Mouse (Mus musculus): ENCODE results near the gene Nectin2. TPM values are rescaled to one million over a fixed set of nuclear protein-coding genes. Genes with fewer than 3 reads are reported as not detected.

The Nectin2 gene
- polyA plus RNA-seq, 1 experiment from 2014 or later = 52.5 TPM

DNA sequence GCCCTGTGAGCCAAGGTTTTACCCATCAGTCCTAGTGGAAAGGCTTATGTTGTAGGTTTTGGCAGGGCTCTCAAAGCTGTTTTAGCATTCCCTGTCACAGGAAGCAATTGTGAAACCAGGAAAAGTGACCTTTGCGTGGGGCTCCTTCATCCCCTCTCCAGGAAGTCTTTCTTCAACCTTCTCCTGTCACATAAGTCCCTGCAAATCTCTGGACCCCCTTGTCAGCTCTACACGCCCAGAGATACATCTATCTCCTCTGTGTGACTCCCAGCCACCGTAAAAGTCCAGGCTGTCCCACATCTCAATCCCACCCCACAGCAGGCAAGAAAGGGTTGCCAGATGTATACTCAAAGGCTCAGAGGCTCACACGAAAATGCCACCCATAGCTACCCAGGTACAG is 21.4 kb upstream of the Nectin2 start:
- no peak overlapping the region for H3K4me2 ChIP-seq (replicated peaks; ENCODE audit: low read depth, low read length)
- H3K4me1 ChIP-seq (replicated peaks; ENCODE audit: control insufficient read depth, insufficient read depth, low read length) = peaks cover 6% of the 10 kb centered on the region
- DNase-seq (ENCODE audit: low spot score) (no peak), ATAC-seq (ENCODE audit: low FRiP score) (no peak)
- no peak overlapping the region for H3K27ac ChIP-seq (ENCODE audit: low read depth, low read length)
- no peak overlapping the region for H3K4me3 ChIP-seq (ENCODE audit: low read depth, low read length)
- no peaks in the 10 kb centered on the region for H3K9me3 ChIP-seq (ENCODE audit: control insufficient read depth, low read length)
- H3K9ac ChIP-seq (ENCODE audit: low read depth, low read length) = no peak overlapping the region
- 56% methylated on average over 4 of the region's 4 CpGs for WGBS
- no peaks in the 10 kb centered on the region for H3K36me3 ChIP-seq (ENCODE audit: control insufficient read depth, insufficient read depth, low read length)
- peaks cover 18% of the 10 kb centered on the region for H3K27me3 ChIP-seq (ENCODE audit: control insufficient read depth, insufficient read depth, low read length)

DNA sequence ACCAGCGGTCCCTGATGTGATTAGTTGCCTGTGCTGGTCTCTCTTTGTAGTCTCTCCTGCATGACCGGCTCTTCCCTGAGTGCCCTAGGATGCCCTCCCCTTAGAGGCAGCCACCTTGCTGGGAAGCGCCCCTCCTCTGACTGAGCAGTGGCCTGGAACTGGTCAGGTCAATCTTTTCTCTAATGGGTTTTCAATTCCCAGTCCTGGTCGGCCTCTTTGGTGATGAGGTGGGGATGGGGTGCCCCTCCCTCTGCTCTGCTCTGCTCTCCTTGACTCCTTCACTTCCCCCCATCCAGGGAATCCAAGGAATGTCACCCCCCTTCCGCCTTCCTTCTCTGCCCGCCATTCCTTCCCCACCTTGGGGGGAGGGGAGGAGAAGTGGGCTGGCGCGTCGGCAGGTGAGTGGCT is 20.7 kb upstream of the Nectin2 start, which contains the start of gene Bcam:
Gene Bcam (minus strand): TSS at position 33 of the 408 bp plus-strand sequence.
- DNase-seq (ENCODE audit: low spot score) (peak; percentile 53), ATAC-seq (ENCODE audit: low FRiP score) (peak; percentile 57)
- Histone ChIP-seq H3K4me2 (replicated peaks; ENCODE audit: low read depth, low read length) (peak within 1 kb of the TSS; percentile 72), H3K4me3 (ENCODE audit: low read depth, low read length) (peak within 1 kb of the TSS; percentile 32), H3K27ac (ENCODE audit: low read depth, low read length) (0 out of 2 replicates have a peak within 1 kb of the TSS, but pooled peaks have one; percentile 30), H3K27me3 (ENCODE audit: control insufficient read depth, insufficient read depth, low read length) (peaks cover 18% of the 10 kb centered on the region), H3K36me3 (ENCODE audit: control insufficient read depth, insufficient read depth, low read length) (no peaks in the 10 kb centered on the region), H3K9me3 (ENCODE audit: control insufficient read depth, low read length) (no peaks in the 10 kb centered on the region), H3K4me1 (replicated peaks; ENCODE audit: control insufficient read depth, insufficient read depth, low read length) (peaks cover 6% of the 10 kb centered on the region), H3K9ac (ENCODE audit: low read depth, low read length) (peak within 1 kb of the TSS; percentile 57)
- WGBS = 4% methylated on average over 8 of the region's 9 CpGs

DNA sequence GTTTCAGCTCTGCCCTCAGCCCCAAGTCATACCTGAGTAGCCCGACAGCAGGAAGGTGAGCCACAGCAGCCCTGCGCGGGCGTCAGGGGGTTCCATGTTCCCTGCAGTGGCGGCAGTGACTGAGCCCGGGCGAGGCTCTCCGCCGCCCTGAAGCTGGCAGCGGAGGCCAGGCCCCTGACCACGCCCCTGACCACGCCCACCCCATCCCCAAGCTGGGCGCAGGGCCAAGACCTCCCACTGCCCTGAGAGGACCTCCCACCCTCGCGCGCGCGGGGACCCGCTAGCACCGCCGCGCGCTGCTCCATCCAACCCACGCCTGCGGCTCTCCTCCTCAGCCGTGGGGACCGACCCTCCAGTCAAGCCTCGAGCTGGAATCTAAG is 20.1 kb upstream of the Nectin2 start:
- H3K4me1 ChIP-seq (replicated peaks; ENCODE audit: control insufficient read depth, insufficient read depth, low read length) = peaks cover 6% of the 10 kb centered on the region
- peak overlapping the region; percentile 57 for H3K9ac ChIP-seq (ENCODE audit: low read depth, low read length)
- ATAC-seq (ENCODE audit: low FRiP score) = peak; percentile 86
- 0% methylated on average over 22 of the region's 28 CpGs for WGBS
- H3K36me3 ChIP-seq (ENCODE audit: control insufficient read depth, insufficient read depth, low read length) = no peaks in the 10 kb centered on the region
- H3K4me3 ChIP-seq (ENCODE audit: low read depth, low read length) = peak overlapping the region; percentile 32
- no peaks in the 10 kb centered on the region for H3K9me3 ChIP-seq (ENCODE audit: control insufficient read depth, low read length)
- DNase-seq (ENCODE audit: low spot score) = peak; percentile 87
- peak overlapping the region; percentile 72 for H3K4me2 ChIP-seq (replicated peaks; ENCODE audit: low read depth, low read length)
- H3K27me3 ChIP-seq (ENCODE audit: control insufficient read depth, insufficient read depth, low read length) = peaks cover 18% of the 10 kb centered on the region
- 0 out of 2 replicates have a peak overlapping the region, but pooled peaks have one; percentile 30 for H3K27ac ChIP-seq (ENCODE audit: low read depth, low read length)

DNA sequence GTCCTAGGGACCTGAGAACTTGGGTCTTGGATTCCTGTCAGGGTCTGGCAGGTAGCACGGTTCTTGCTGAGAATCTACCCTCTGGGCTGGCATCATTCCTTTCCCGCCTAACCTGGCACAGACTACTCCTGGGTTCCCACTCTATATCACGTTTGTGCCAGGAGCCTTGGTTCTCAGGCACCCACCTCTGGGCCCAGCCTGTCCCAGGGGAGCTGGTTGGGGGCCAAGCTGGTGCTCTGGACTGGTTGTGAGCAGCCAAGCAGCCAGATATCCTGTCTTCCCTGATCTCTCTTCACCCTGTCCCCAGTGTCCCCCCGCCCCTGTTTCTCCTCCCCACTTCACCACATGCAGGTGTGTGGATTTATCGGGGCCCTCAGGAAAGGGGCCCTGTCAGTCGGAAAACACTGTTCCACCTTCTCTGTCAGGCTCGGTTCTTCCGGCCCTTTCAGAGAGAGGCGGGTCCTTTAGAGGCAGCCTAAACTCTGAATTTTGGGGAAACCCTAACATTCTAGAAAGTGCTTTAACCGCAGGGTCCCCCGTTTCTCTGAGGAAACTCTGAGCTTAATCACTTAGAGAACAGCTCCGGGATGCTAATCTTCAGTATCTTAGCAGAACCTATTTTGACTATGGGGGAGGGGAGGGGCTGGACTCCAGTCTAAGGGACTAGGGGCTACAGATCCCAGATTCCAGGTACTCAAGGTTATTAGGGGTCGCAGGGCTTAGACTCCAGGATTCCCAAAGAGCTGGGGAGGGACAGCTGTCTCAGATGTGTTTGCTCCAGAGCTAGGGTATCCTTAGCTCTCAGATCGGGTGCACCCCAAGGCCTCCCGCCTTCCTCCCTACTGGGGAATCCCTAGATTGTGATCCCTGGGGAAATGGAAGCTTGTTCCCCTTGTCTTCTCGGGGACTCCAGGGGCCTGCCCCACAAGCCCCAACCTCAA is 19.4 kb upstream of the Nectin2 start:
- peak overlapping the region; percentile 32 for H3K4me3 ChIP-seq (ENCODE audit: low read depth, low read length)
- peaks cover 6% of the 10 kb centered on the region for H3K4me1 ChIP-seq (replicated peaks; ENCODE audit: control insufficient read depth, insufficient read depth, low read length)
- H3K27me3 ChIP-seq (ENCODE audit: control insufficient read depth, insufficient read depth, low read length) = peaks cover 18% of the 10 kb centered on the region
- peak overlapping the region; percentile 57 for H3K9ac ChIP-seq (ENCODE audit: low read depth, low read length)
- WGBS = 7% methylated on average over 16 of the region's 16 CpGs
- DNase-seq (ENCODE audit: low spot score) (no peak), ATAC-seq (ENCODE audit: low FRiP score) (0 out of 2 replicates have a peak, but pooled peaks have one; percentile 10)
- no peak overlapping the region for H3K27ac ChIP-seq (ENCODE audit: low read depth, low read length)
- no peaks in the 10 kb centered on the region for H3K9me3 ChIP-seq (ENCODE audit: control insufficient read depth, low read length)
- peak overlapping the region; percentile 72 for H3K4me2 ChIP-seq (replicated peaks; ENCODE audit: low read depth, low read length)
- H3K36me3 ChIP-seq (ENCODE audit: control insufficient read depth, insufficient read depth, low read length) = no peaks in the 10 kb centered on the region

DNA sequence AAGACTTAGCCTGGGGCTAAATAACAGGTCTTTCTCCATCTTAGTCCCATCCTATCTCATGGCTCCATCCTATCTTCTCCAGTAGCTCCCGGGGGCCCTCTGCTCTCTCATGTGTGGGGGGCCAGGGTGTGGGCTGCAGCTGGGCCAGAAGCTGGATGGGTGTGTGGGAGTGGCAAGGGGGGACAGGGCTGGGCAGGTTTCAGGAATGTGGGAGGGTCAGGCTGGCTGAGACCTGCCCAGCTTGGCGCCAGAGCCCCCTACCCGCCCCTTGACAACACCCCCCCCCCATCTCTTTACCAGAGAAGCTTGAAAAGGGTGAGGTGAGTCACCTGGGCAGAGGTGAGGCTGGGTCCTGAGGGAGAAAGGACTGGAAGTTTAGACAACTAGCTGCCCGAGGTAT is 18.7 kb upstream of the Nectin2 start:
- Histone ChIP-seq H3K4me3 (ENCODE audit: low read depth, low read length) (no peak overlapping the region), H3K9ac (ENCODE audit: low read depth, low read length) (no peak overlapping the region), H3K4me2 (replicated peaks; ENCODE audit: low read depth, low read length) (no peak overlapping the region), H3K27ac (ENCODE audit: low read depth, low read length) (no peak overlapping the region), H3K36me3 (ENCODE audit: control insufficient read depth, insufficient read depth, low read length) (no peaks in the 10 kb centered on the region), H3K4me1 (replicated peaks; ENCODE audit: control insufficient read depth, insufficient read depth, low read length) (peaks cover 6% of the 10 kb centered on the region), H3K9me3 (ENCODE audit: control insufficient read depth, low read length) (no peaks in the 10 kb centered on the region), H3K27me3 (ENCODE audit: control insufficient read depth, insufficient read depth, low read length) (peaks cover 18% of the 10 kb centered on the region)
- WGBS = 23% methylated on average over 4 of the region's 4 CpGs
- no peak for ATAC-seq (ENCODE audit: low FRiP score)
- no peak for DNase-seq (ENCODE audit: low spot score)

DNA sequence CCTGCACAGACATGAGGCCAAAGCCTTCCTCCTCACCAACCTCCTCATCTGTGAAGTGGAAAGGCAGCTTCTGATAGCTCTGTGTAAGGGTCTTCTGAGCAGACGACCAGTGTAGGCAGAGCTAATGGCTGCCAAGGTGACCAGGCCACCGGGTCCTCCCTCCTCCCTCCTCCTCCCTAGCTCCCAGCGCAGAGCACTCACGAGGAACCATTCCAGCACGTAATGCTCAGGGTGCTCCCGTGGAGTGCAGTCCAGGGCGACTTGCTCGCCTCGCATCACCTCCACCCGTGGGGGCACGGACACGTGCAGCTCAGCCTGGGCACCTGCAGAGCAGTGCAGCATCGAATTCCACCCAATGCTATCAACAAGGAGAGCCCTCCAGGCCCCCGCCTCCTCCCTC is 18.0 kb upstream of the Nectin2 start:
- H3K27ac ChIP-seq (ENCODE audit: low read depth, low read length) = no peak overlapping the region
- no peaks in the 10 kb centered on the region for H3K36me3 ChIP-seq (ENCODE audit: control insufficient read depth, insufficient read depth, low read length)
- H3K4me2 ChIP-seq (replicated peaks; ENCODE audit: low read depth, low read length) = no peak overlapping the region
- 67% methylated on average over 13 of the region's 14 CpGs for WGBS
- H3K27me3 ChIP-seq (ENCODE audit: control insufficient read depth, insufficient read depth, low read length) = peaks cover 18% of the 10 kb centered on the region
- no peak for ATAC-seq (ENCODE audit: low FRiP score)
- no peak for DNase-seq (ENCODE audit: low spot score)
- H3K9ac ChIP-seq (ENCODE audit: low read depth, low read length) = no peak overlapping the region
- H3K4me3 ChIP-seq (ENCODE audit: low read depth, low read length) = no peak overlapping the region
- peaks cover 6% of the 10 kb centered on the region for H3K4me1 ChIP-seq (replicated peaks; ENCODE audit: control insufficient read depth, insufficient read depth, low read length)
- H3K9me3 ChIP-seq (ENCODE audit: control insufficient read depth, low read length) = no peaks in the 10 kb centered on the region

DNA sequence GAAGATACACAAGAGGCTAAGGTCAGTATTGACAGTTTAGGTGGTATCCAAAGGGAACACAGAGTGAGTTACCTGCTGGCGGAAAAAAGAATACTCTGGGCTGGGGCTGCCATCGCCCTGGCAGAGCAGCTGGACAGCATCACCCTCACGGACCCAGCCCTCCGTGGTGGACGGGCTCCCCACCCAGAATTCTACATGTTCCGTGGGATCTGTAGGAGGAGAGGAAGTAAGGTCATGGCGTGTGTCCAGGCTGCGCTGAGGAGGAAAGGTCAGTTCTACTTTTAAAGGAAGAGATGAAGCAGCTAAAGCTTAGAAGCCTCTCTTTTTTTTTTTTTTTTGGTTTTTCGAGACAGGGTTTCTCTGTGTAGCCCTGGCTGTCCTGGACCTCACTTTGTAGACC is 14.3 kb upstream of the Nectin2 start:
- Histone ChIP-seq H3K27ac (ENCODE audit: low read depth, low read length) (no peak overlapping the region), H3K4me2 (replicated peaks; ENCODE audit: low read depth, low read length) (no peak overlapping the region), H3K4me1 (replicated peaks; ENCODE audit: control insufficient read depth, insufficient read depth, low read length) (no peaks in the 10 kb centered on the region), H3K9me3 (ENCODE audit: control insufficient read depth, low read length) (no peaks in the 10 kb centered on the region), H3K36me3 (ENCODE audit: control insufficient read depth, insufficient read depth, low read length) (no peaks in the 10 kb centered on the region), H3K4me3 (ENCODE audit: low read depth, low read length) (no peak overlapping the region), H3K9ac (ENCODE audit: low read depth, low read length) (no peak overlapping the region), H3K27me3 (ENCODE audit: control insufficient read depth, insufficient read depth, low read length) (0 out of 2 replicates have a peak, but pooled peaks cover 7% of the 10 kb centered on the region)
- WGBS = 93% methylated on average over 8 of the region's 9 CpGs
- DNase-seq (ENCODE audit: low spot score) (no peak), ATAC-seq (ENCODE audit: low FRiP score) (no peak)

DNA sequence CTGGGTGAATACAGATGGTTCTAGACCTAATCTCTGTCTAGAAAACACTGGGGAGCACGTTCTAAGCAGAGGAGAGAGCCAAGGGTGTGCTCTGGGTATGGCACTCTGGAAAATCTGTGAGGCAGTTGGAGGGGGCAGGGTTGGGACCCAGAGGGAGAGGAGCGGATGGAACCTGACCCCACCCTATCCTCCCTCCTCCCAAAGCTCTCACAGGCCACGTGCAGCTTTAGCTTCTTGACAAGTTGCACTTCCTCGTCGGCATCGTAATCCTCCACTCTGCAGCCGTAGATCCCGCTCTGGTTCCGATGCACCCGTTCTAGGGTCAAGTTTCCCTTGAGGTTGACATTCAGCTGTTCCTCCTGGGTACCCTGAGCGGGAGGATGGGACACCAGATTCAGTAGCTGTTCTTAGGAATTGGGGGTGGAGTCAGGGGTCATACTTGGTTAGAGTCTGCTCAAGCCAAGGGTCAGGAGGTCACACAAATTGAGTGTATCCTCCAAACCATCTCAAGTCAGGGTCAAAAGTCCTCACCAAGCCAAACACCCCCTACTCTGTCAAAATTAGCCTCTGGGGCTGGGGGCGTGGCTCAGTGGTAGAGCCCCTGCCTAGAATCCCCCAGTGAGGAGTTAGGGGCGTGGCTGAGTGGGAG is 13.7 kb upstream of the Nectin2 start:
- Histone ChIP-seq H3K9me3 (ENCODE audit: control insufficient read depth, low read length) (no peaks in the 10 kb centered on the region), H3K27me3 (ENCODE audit: control insufficient read depth, insufficient read depth, low read length) (0 out of 2 replicates have a peak, but pooled peaks cover 3% of the 10 kb centered on the region), H3K36me3 (ENCODE audit: control insufficient read depth, insufficient read depth, low read length) (no peaks in the 10 kb centered on the region), H3K4me3 (ENCODE audit: low read depth, low read length) (no peak overlapping the region), H3K4me2 (replicated peaks; ENCODE audit: low read depth, low read length) (no peak overlapping the region), H3K27ac (ENCODE audit: low read depth, low read length) (no peak overlapping the region), H3K4me1 (replicated peaks; ENCODE audit: control insufficient read depth, insufficient read depth, low read length) (no peaks in the 10 kb centered on the region), H3K9ac (ENCODE audit: low read depth, low read length) (no peak overlapping the region)
- DNase-seq (ENCODE audit: low spot score) = no peak
- WGBS = 88% methylated on average over 13 of the region's 13 CpGs
- no peak for ATAC-seq (ENCODE audit: low FRiP score)

Data from hindbrain, embryonic 11.5 days (tissue).